Mouse (Mus musculus): ENCODE measurements around the gene Hmgb1.

DNA sequence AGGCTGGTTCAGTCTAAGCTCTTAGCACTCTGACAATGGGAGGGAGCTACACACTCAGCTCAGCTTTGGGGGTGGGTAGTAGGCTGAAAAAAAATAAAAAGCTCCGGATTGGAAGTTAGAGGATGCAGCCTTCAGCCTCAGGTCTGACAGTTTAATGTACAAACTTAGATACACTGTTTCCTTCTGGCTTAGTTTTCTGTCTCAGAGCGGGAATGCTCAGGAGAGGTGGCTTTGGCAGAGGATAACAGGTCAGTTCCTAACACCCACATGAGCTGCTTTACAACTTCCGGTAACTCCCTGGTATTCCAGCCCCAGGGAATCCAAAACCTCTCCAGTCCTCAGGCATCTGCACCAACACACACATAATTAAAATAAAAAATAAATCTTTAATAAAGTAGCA is 4.5 kb downstream of the Hmgb1 start:
- no peak for TF ChIP-seq CTCF (conservative IDR thresholded peaks at IDR 0.05; ENCODE audit: insufficient read depth, insufficient read length, low read depth, low read length)
- TF ChIP-seq POLR2A (IDR thresholded peaks at IDR 0.05; ENCODE audit: low read depth, low read length): no peak

All from kidney, adult 2 months (tissue).